Mouse (Mus musculus): ENCODE data around the gene Neurl1b. TPM values are rescaled to one million over a fixed set of nuclear protein-coding genes. Genes with fewer than 3 reads are reported as not detected.
A peak's percentile ranks its signal among the peaks of the same experiment; 100 is the strongest.

The Neurl1b gene
- total RNA-seq, 2 experiments from 2014 or later, result 68.8 to 75.0 TPM

- H3K27ac ChIP-seq, result no peak overlapping the region
- peak overlapping the region; percentile 94 for H3K4me3 ChIP-seq
- no peak for TF ChIP-seq CTCF (conservative IDR thresholded peaks at IDR 0.05)
- DNase-seq (ENCODE audit: low spot score in 2 of 2), result no peak
These were observed 476 bp upstream of the Neurl1b start for GRCm38 (mm10) chr17:26414184-26414522.

GRCm38 (mm10) chr17:26415355-26415865 lies 781 bp downstream of the Neurl1b start:
- H3K27ac ChIP-seq, result peak overlapping the region; percentile 97
- no peak; the same call in 1 of the 2 replicates for TF ChIP-seq CTCF (conservative IDR thresholded peaks at IDR 0.05)
- peak overlapping the region; percentile 94 for H3K4me3 ChIP-seq
- no peak for DNase-seq (ENCODE audit: low spot score in 2 of 2)

- H3K27ac ChIP-seq, result peak overlapping the region; percentile 65
- no peak for DNase-seq (ENCODE audit: low spot score in 2 of 2)
- TF ChIP-seq CTCF (conservative IDR thresholded peaks at IDR 0.05), result peak; percentile 27; the same call in 1 of the 2 replicates
- H3K4me3 ChIP-seq, result peak overlapping the region; percentile 34
These were observed 1.5 kb downstream of the Neurl1b start for GRCm38 (mm10) chr17:26416141-26416540.

- no peak for TF ChIP-seq CTCF (conservative IDR thresholded peaks at IDR 0.05)
- no peak overlapping the region for H3K4me3 ChIP-seq
- DNase-seq (ENCODE audit: low spot score in 2 of 2), result no peak
- no peak overlapping the region for H3K27ac ChIP-seq
These were observed 3.3 kb downstream of the Neurl1b start for GRCm38 (mm10) chr17:26417770-26418421.

GRCm38 (mm10) chr17:26420491-26421247 lies 6.0 kb downstream of the Neurl1b start:
- no peak for DNase-seq (ENCODE audit: low spot score in 2 of 2)
- Histone ChIP-seq H3K27ac (peak overlapping the region; percentile 43), H3K4me3 (no peak overlapping the region)
- no peak for TF ChIP-seq CTCF (conservative IDR thresholded peaks at IDR 0.05)

GRCm38 (mm10) chr17:26421561-26421960 lies 6.9 kb downstream of the Neurl1b start:
- no peak overlapping the region for H3K4me3 ChIP-seq
- peak; percentile 84 for TF ChIP-seq CTCF (conservative IDR thresholded peaks at IDR 0.05)
- H3K27ac ChIP-seq, result no peak overlapping the region; the same call in 1 of the 2 replicates
- DNase-seq (ENCODE audit: low spot score in 2 of 2), result peak in 1 of 2 experiments; percentile 59

GRCm38 (mm10) chr17:26422390-26422789 lies 7.8 kb downstream of the Neurl1b start:
- DNase-seq (ENCODE audit: low spot score in 2 of 2), result no peak
- Histone ChIP-seq H3K27ac (no peak overlapping the region), H3K4me3 (no peak overlapping the region)
- TF ChIP-seq CTCF (conservative IDR thresholded peaks at IDR 0.05), result no peak

- Histone ChIP-seq H3K27ac (peak overlapping the region; percentile 36; the same call in 1 of the 2 replicates), H3K4me3 (no peak overlapping the region)
- peak; percentile 43 for TF ChIP-seq CTCF (conservative IDR thresholded peaks at IDR 0.05)
- DNase-seq (ENCODE audit: low spot score in 2 of 2), result peak in 1 of 2 experiments; percentile 24
These were observed 9.5 kb downstream of the Neurl1b start for GRCm38 (mm10) chr17:26423967-26424641.

- peak in 1 of 2 experiments; percentile 32 for DNase-seq (ENCODE audit: low spot score in 2 of 2)
- no peak for TF ChIP-seq CTCF (conservative IDR thresholded peaks at IDR 0.05)
- Histone ChIP-seq H3K27ac (peak overlapping the region; percentile 29; the same call in 1 of the 2 replicates), H3K4me3 (no peak overlapping the region)
These were observed 10.5 kb downstream of the Neurl1b start for GRCm38 (mm10) chr17:26424973-26425735.

GRCm38 (mm10) chr17:26433295-26433694 lies 18.7 kb downstream of the Neurl1b start:
- no peak for TF ChIP-seq CTCF (conservative IDR thresholded peaks at IDR 0.05)
- no peak overlapping the region for H3K27ac ChIP-seq
- no peak overlapping the region for H3K4me3 ChIP-seq
- no peak for DNase-seq (ENCODE audit: low spot score in 2 of 2)

- no peak for TF ChIP-seq CTCF (conservative IDR thresholded peaks at IDR 0.05)
- no peak for DNase-seq (ENCODE audit: low spot score in 2 of 2)
- no peak overlapping the region for H3K4me3 ChIP-seq
- no peak overlapping the region for H3K27ac ChIP-seq
These were observed 22.6 kb downstream of the Neurl1b start for GRCm38 (mm10) chr17:26437089-26437815.

All from layer of hippocampus, adult 2 months (tissue).